Mouse (Mus musculus) hindbrain, embryonic 11.5 days (tissue): Measurements from ENCODE around the gene Cbr3. TPM values are rescaled to one million over a fixed set of nuclear protein-coding genes. Genes with fewer than 3 reads are reported as not detected.
A peak's percentile ranks its signal among the peaks of the same experiment; 100 is the strongest.

Experiments used
- ATAC-seq: fragments of 200-750 bp; cut with Nextera tagmentation; 2 replicates; pipeline ENCODE4 v1.8.0; 2017; ENCODE audit warnings: mild to moderate bottlenecking, moderate TSS enrichment, moderate library complexity; ENCODE audit not compliant: low FRiP score
- DNase-seq: peaks from one replicate; pipeline ENCODE4 v3.0.0-alpha.2; 2015; ENCODE audit warnings: low spot score
- H3K27ac ChIP-seq: fragments of 300-500 bp; sonication (generic); 2 replicates; pipeline ENCODE4 v1.5.1; 2014; ENCODE audit warnings: mild to moderate bottlenecking, low read depth, low read length
- H3K27me3 ChIP-seq: fragments of 300-500 bp; sonication (generic); 2 replicates; pipeline ENCODE4 v1.6.1; 2014; ENCODE audit warnings: mild to moderate bottlenecking, low read length, moderate library complexity, mixed read lengths; ENCODE audit not compliant: control insufficient read depth, insufficient read depth
- H3K36me3 ChIP-seq: fragments of 300-500 bp; sonication (generic); 2 replicates; pipeline ENCODE4 v1.6.1; 2014; ENCODE audit warnings: mild to moderate bottlenecking, low read length, moderate library complexity, mixed read lengths; ENCODE audit not compliant: control insufficient read depth, insufficient read depth
- H3K4me1 ChIP-seq: fragments of 300-500 bp; sonication (generic); replicated peaks from 2 replicates; pipeline ENCODE4 v1.6.1; 2014; ENCODE audit warnings: low read length, mixed read lengths; ENCODE audit not compliant: control insufficient read depth, insufficient read depth
- H3K4me2 ChIP-seq: fragments of 300-500 bp; sonication (generic); replicated peaks from 2 replicates; pipeline ENCODE4 v1.6.1; 2014; ENCODE audit warnings: mild to moderate bottlenecking, low read depth, low read length
- H3K4me3 ChIP-seq: fragments of 300-500 bp; sonication (generic); 2 replicates; pipeline ENCODE4 v1.5.1; 2014; ENCODE audit warnings: low read depth, low read length
- H3K9ac ChIP-seq: fragments of 300-500 bp; sonication (generic); 2 replicates; pipeline ENCODE4 v1.6.1; 2014; ENCODE audit warnings: low read depth, low read length
- H3K9me3 ChIP-seq: fragments of 300-500 bp; sonication (generic); 2 replicates; pipeline ENCODE4 v1.6.1; 2016; ENCODE audit warnings: low read length; ENCODE audit not compliant: control insufficient read depth
- WGBS: fragments of 180-500 bp; shearing (Covaris S2); extraction: QIAGEN DNeasy Blood & Tissue Kit; methylation state at CpG from one replicate; pipeline ENCODE4 v1.1.7; 2014; 5-methylcytosine and 5-hydroxymethylcytosine counted together
- polyA plus RNA-seq: library from polyadenylated mRNA; unstranded; fragments of >200 nt; fragmentation: Nextera tagmentation; extraction: Ambion mirVana; gene quantifications from 2 replicates; pipeline ENCODE4 v1.2.1, GENCODE M21; 2014

Gene Cbr3
- polyA plus RNA-seq, 1 experiment from 2014 or later, result 0.82 TPM

- H3K27me3 ChIP-seq, result 0 out of 2 replicates have a peak, but pooled peaks cover 2% of the 10 kb centered on the region
- H3K9me3 ChIP-seq, result no peaks in the 10 kb centered on the region
- WGBS, result 91% methylated on average over 6 of the region's 6 CpGs
- H3K4me1 ChIP-seq, result no peaks in the 10 kb centered on the region; the same call in 1 of the 2 replicates
- H3K4me2 ChIP-seq, result no peak overlapping the region
- no peak overlapping the region for H3K4me3 ChIP-seq
- DNase-seq, result no peak
- no peak for ATAC-seq
- no peaks in the 10 kb centered on the region for H3K36me3 ChIP-seq
- no peak overlapping the region for H3K9ac ChIP-seq
- H3K27ac ChIP-seq, result no peak overlapping the region
Observed at GRCm38 (mm10) chr16:93715826-93716225, 32.8 kb downstream of the Cbr3 start.

- Histone ChIP-seq H3K9me3 (no peaks in the 10 kb centered on the region), H3K4me3 (no peak overlapping the region), H3K27me3 (0 out of 2 replicates have a peak, but pooled peaks cover 2% of the 10 kb centered on the region), H3K36me3 (no peaks in the 10 kb centered on the region), H3K27ac (no peak overlapping the region), H3K9ac (no peak overlapping the region), H3K4me2 (no peak overlapping the region), H3K4me1 (no peaks in the 10 kb centered on the region; the same call in 1 of the 2 replicates)
- 7% methylated on average over 5 of the region's 5 CpGs for WGBS
- peak; percentile 57; the same call in 1 of the 2 replicates for ATAC-seq
- peak; percentile 44 for DNase-seq
Observed at GRCm38 (mm10) chr16:93717299-93717703, 34.3 kb downstream of the Cbr3 start.

- H3K4me1 ChIP-seq, result no peaks in the 10 kb centered on the region; the same call in 1 of the 2 replicates
- no peak overlapping the region for H3K4me2 ChIP-seq
- no peak overlapping the region for H3K4me3 ChIP-seq
- DNase-seq (no peak), ATAC-seq (no peak)
- no peak overlapping the region for H3K27ac ChIP-seq
- no peaks in the 10 kb centered on the region for H3K27me3 ChIP-seq
- 84% methylated on average over 5 of the region's 5 CpGs for WGBS
- H3K9ac ChIP-seq, result no peak overlapping the region
- H3K36me3 ChIP-seq, result no peaks in the 10 kb centered on the region
- no peaks in the 10 kb centered on the region for H3K9me3 ChIP-seq
Observed at GRCm38 (mm10) chr16:93721771-93722170, 38.8 kb downstream of the Cbr3 start.

- ATAC-seq, result no peak
- H3K4me1 ChIP-seq, result no peaks in the 10 kb centered on the region
- no peak overlapping the region for H3K27ac ChIP-seq
- no peaks in the 10 kb centered on the region for H3K27me3 ChIP-seq
- H3K9me3 ChIP-seq, result no peaks in the 10 kb centered on the region
- WGBS, result 71% methylated on average over 2 of the region's 2 CpGs
- no peak overlapping the region for H3K4me2 ChIP-seq
- H3K36me3 ChIP-seq, result no peaks in the 10 kb centered on the region
- no peak for DNase-seq
- no peak overlapping the region for H3K4me3 ChIP-seq
- no peak overlapping the region for H3K9ac ChIP-seq
Observed at GRCm38 (mm10) chr16:93722476-93722875, 39.5 kb downstream of the Cbr3 start.

GRCm38 (mm10) chr16:93725417-93726144 lies 42.6 kb downstream of the Cbr3 start:
- no peaks in the 10 kb centered on the region for H3K9me3 ChIP-seq
- no peak overlapping the region for H3K4me3 ChIP-seq
- no peaks in the 10 kb centered on the region for H3K4me1 ChIP-seq
- H3K36me3 ChIP-seq, result no peaks in the 10 kb centered on the region
- H3K4me2 ChIP-seq, result no peak overlapping the region
- H3K27me3 ChIP-seq, result no peaks in the 10 kb centered on the region
- WGBS, result 70% methylated on average over 8 of the region's 8 CpGs
- H3K27ac ChIP-seq, result no peak overlapping the region
- DNase-seq (no peak), ATAC-seq (no peak)
- H3K9ac ChIP-seq, result no peak overlapping the region

- H3K27ac ChIP-seq, result no peak overlapping the region
- H3K36me3 ChIP-seq, result no peaks in the 10 kb centered on the region
- no peak for ATAC-seq
- H3K9me3 ChIP-seq, result no peaks in the 10 kb centered on the region
- WGBS, result 93% methylated on average over 4 of the region's 4 CpGs
- no peak overlapping the region for H3K4me3 ChIP-seq
- H3K4me1 ChIP-seq, result no peaks in the 10 kb centered on the region
- H3K27me3 ChIP-seq, result no peaks in the 10 kb centered on the region
- no peak overlapping the region for H3K4me2 ChIP-seq
- DNase-seq, result no peak
- H3K9ac ChIP-seq, result no peak overlapping the region
Observed at GRCm38 (mm10) chr16:93726186-93726585, 43.2 kb downstream of the Cbr3 start.

- ATAC-seq, result no peak
- Histone ChIP-seq H3K9ac (no peak overlapping the region), H3K9me3 (no peaks in the 10 kb centered on the region), H3K4me2 (no peak overlapping the region), H3K4me1 (no peaks in the 10 kb centered on the region), H3K27me3 (no peaks in the 10 kb centered on the region), H3K36me3 (no peaks in the 10 kb centered on the region), H3K27ac (no peak overlapping the region), H3K4me3 (no peak overlapping the region)
- no peak for DNase-seq
- WGBS, result 79% methylated on average over 9 of the region's 9 CpGs
Observed at GRCm38 (mm10) chr16:93728676-93729075, 45.7 kb downstream of the Cbr3 start.

- H3K27ac ChIP-seq, result no peak overlapping the region
- H3K27me3 ChIP-seq, result no peaks in the 10 kb centered on the region
- H3K4me1 ChIP-seq, result no peaks in the 10 kb centered on the region
- H3K9me3 ChIP-seq, result no peaks in the 10 kb centered on the region
- no peaks in the 10 kb centered on the region for H3K36me3 ChIP-seq
- no peak overlapping the region for H3K4me2 ChIP-seq
- DNase-seq (no peak), ATAC-seq (no peak)
- WGBS, result 84% methylated on average over 23 of the region's 23 CpGs
- H3K9ac ChIP-seq, result no peak overlapping the region
- H3K4me3 ChIP-seq, result no peak overlapping the region
Observed at GRCm38 (mm10) chr16:93729801-93730721, 47.0 kb downstream of the Cbr3 start.
